Mouse (Mus musculus): ENCODE results near the gene Sec24d.

GRCm38 (mm10) chr3:123334947-123335346 is 67.7 kb downstream of the Sec24d start:
- TF ChIP-seq MAFK (IDR thresholded peaks at IDR 0.05; ENCODE audit: insufficient read depth, low read depth, low read length) (no peak), ZNF384 (IDR thresholded peaks at IDR 0.05; ENCODE audit: low read depth, low read length) (no peak), ZC3H11A (IDR thresholded peaks at IDR 0.05; ENCODE audit: borderline replicate concordance, low read depth, low read length) (no peak), CHD2 (IDR thresholded peaks at IDR 0.05; ENCODE audit: low read depth, low read length) (no peak)

Measured in ES-E14 (cell line).